Mouse (Mus musculus) gastrocnemius, adult 8-10 months (tissue): Measurements from ENCODE around the gene Tmem135. TPM values are rescaled to one million over a fixed set of nuclear protein-coding genes. Genes with fewer than 3 reads are reported as not detected.

ENCODE experiments used
- DNase-seq, 2 experiments: peaks; one replicate each; pipeline ENCODE4 v3.0.0; 2022; ENCODE audit warnings: low spot score in 2 of 2
- total RNA-seq, 4 experiments: library from RNA; stranded (reverse); gene quantifications; 2 replicates each; pipeline ENCODE4 v1.2.4; 2022

Tmem135 gene
- total RNA-seq, 4 experiments from 2014 or later: 13.9 to 18.6 (median 15.0) TPM

GRCm38 (mm10) chr7:89253317-89253716 is 150.7 kb downstream of the Tmem135 start:
- DNase-seq: no peak

GRCm38 (mm10) chr7:89251880-89252453 is 152.1 kb downstream of the Tmem135 start:
- DNase-seq: no peak

- no peak for DNase-seq
Observed at GRCm38 (mm10) chr7:89248135-89248850, 155.7 kb downstream of the Tmem135 start.

- DNase-seq: no peak
Observed at GRCm38 (mm10) chr7:89247012-89247710, 156.9 kb downstream of the Tmem135 start.

- DNase-seq: no peak
Observed at GRCm38 (mm10) chr7:89242565-89242964, 161.5 kb downstream of the Tmem135 start.

- no peak for DNase-seq
Observed at GRCm38 (mm10) chr7:89242143-89242542, 161.9 kb downstream of the Tmem135 start.

GRCm38 (mm10) chr7:89239592-89239991 is 164.4 kb downstream of the Tmem135 start:
- no peak for DNase-seq

- DNase-seq: no peak
Observed at GRCm38 (mm10) chr7:89236592-89236991, 167.4 kb downstream of the Tmem135 start.

GRCm38 (mm10) chr7:89235974-89236507 is 168.0 kb downstream of the Tmem135 start:
- no peak for DNase-seq

- no peak for DNase-seq
Observed at GRCm38 (mm10) chr7:89232499-89233145, 171.4 kb downstream of the Tmem135 start.

GRCm38 (mm10) chr7:89231200-89231790 is 172.7 kb downstream of the Tmem135 start:
- no peak for DNase-seq

GRCm38 (mm10) chr7:89222609-89223008 is 181.4 kb downstream of the Tmem135 start:
- no peak for DNase-seq

GRCm38 (mm10) chr7:89216628-89217027 is 187.4 kb downstream of the Tmem135 start:
- no peak for DNase-seq

GRCm38 (mm10) chr7:89216118-89216517 is 187.9 kb downstream of the Tmem135 start:
- no peak for DNase-seq

GRCm38 (mm10) chr7:89215714-89216113 is 188.3 kb downstream of the Tmem135 start:
- no peak for DNase-seq

GRCm38 (mm10) chr7:89210506-89210905 is 193.5 kb downstream of the Tmem135 start:
- DNase-seq: no peak

GRCm38 (mm10) chr7:89206165-89206564 is 197.9 kb downstream of the Tmem135 start:
- no peak for DNase-seq

GRCm38 (mm10) chr7:89205402-89205801 is 198.6 kb downstream of the Tmem135 start:
- DNase-seq: no peak

GRCm38 (mm10) chr7:89203144-89203543 is 200.9 kb downstream of the Tmem135 start:
- no peak for DNase-seq

GRCm38 (mm10) chr7:89201954-89202353 is 202.1 kb downstream of the Tmem135 start:
- no peak for DNase-seq

- no peak for DNase-seq
Observed at GRCm38 (mm10) chr7:89198499-89198898, 205.5 kb downstream of the Tmem135 start.
